Mouse (Mus musculus) myocyte (in vitro differentiated cells): ENCODE measurements at regions not wholly inside any gene's neighbourhood (a gene's known extent, or its start where the extent isn't known, plus 50 kb on each side); places are given as distances from the start of the nearest gene placed in this dataset.

Experiments
- CEBPB ChIP-seq: IDR thresholded peaks from 2 replicates; pipeline ENCODE4 v1.6.1; 2011; ENCODE audit warnings: mild to moderate bottlenecking, moderate library complexity; ENCODE audit not compliant: poor library complexity, insufficient read depth, severe bottlenecking
- MAX ChIP-seq: IDR thresholded peaks from one replicate; pipeline ENCODE4 v1.6.1; 2011; ENCODE audit warnings: low read depth, mild to moderate bottlenecking, control low read depth
- MYOD1 ChIP-seq, 3 experiments: IDR thresholded peaks; one replicate each; pipeline ENCODE4 v1.6.1; 2011; ENCODE audit warnings: control low read depth in 2 of 3, low read depth in 2 of 3, mild to moderate bottlenecking in 2 of 3, moderate library complexity in 1 of 3; ENCODE audit not compliant: insufficient read length in 2 of 3, control insufficient read depth in 1 of 3
- POLR2A ChIP-seq: IDR thresholded peaks from one replicate; pipeline ENCODE4 v1.6.1; 2011; ENCODE audit warnings: low read depth, mild to moderate bottlenecking, control low read depth, moderate library complexity; ENCODE audit not compliant: insufficient read length
- POLR2AphosphoS2 ChIP-seq: IDR thresholded peaks from one replicate; pipeline ENCODE4 v1.6.1; 2011; ENCODE audit warnings: low read depth, control low read depth; ENCODE audit not compliant: insufficient read length
- REST ChIP-seq: IDR thresholded peaks from one replicate; pipeline ENCODE4 v1.6.1; 2011; ENCODE audit warnings: mild to moderate bottlenecking, control low read depth, moderate library complexity; ENCODE audit not compliant: insufficient read depth, insufficient read length
- SRF ChIP-seq: IDR thresholded peaks from one replicate; pipeline ENCODE4 v1.6.1; 2011; ENCODE audit warnings: low read depth; ENCODE audit not compliant: control insufficient read depth, insufficient read length
- TCF12 ChIP-seq: IDR thresholded peaks from one replicate; pipeline ENCODE4 v1.6.1; 2011; ENCODE audit warnings: mild to moderate bottlenecking, control low read depth; ENCODE audit not compliant: poor library complexity, insufficient read depth, severe bottlenecking
- USF1 ChIP-seq: IDR thresholded peaks from one replicate; pipeline ENCODE4 v1.6.1; 2011; ENCODE audit warnings: low read depth, mild to moderate bottlenecking, control low read depth, moderate library complexity

- TF ChIP-seq POLR2A (no peak), SRF (no peak), TCF12 (no peak), MAX (no peak), MYOD1 (IDR thresholded peaks at IDR 0.05; ENCODE audit: control insufficient read depth in 1 of 3, insufficient read length in 2 of 3, low read depth in 2 of 3) (no peak), CEBPB (no peak), USF1 (no peak), REST (no peak), POLR2AphosphoS2 (no peak)
These were observed 162.3 kb downstream of the Spry2 start for GRCm38 (mm10) chr14:105734291-105734690.
